Mouse (Mus musculus) left cerebral cortex, adult 2 months (tissue): ENCODE results near the gene Col4a4. TPM values are rescaled to one million over a fixed set of nuclear protein-coding genes. Genes with fewer than 3 reads are reported as not detected.

ENCODE experiments used
- DNase-seq, 2 experiments: peaks; one replicate each; pipeline ENCODE4 v3.0.0; 2021 to 2022; ENCODE audit warnings: low spot score in 2 of 2, mixed read lengths in 1 of 2; ENCODE audit errors: extremely low spot score in 1 of 2
- H3K27ac ChIP-seq: fragments of 200-600 bp; 2 replicates; pipeline ENCODE4 v1.8.1; 2022
- H3K4me3 ChIP-seq: fragments of 200-600 bp; 2 replicates; pipeline ENCODE4 v1.8.1; 2022
- CTCF ChIP-seq: fragments of 200-600 bp; IDR thresholded peaks from 2 replicates; pipeline ENCODE4 v1.8.1; 2022; ENCODE audit warnings: antibody characterized with exemption, mild to moderate bottlenecking, moderate library complexity
- intact Hi-C: fragments of 180-260 bp; cut with DNase I; formaldehyde crosslinking; loops from one replicate; pipeline ENCODE4 v1.15.1; 2025
- total RNA-seq, 2 experiments: library from RNA; stranded (reverse); gene quantifications; 2 replicates each; pipeline ENCODE4 v1.2.3; 2021

The Col4a4 gene
- total RNA-seq, 2 experiments from 2014 or later: 2.5 to 2.9 TPM

DNA sequence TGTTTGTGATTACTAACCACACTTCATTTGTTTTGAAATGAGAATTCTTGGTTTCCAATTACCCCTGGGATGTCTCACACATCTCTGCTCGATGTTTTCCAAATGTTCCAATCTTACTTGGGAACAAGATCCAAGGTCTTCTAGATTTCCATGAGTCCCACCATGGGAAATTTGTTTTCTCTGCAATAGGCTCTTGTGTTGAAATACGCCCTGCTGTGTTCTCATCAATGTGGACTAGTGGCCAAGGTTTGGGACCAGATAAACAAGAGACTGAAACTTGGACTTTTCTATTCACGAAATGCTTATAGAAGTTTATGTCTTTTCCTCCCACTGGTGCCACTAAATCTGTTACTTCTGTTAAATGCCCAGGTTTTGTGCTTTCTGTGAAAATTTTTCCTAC, 11.0 kb downstream of the Col4a4 start:
- TF ChIP-seq CTCF: no peak
- DNase-seq: no peak
- Histone ChIP-seq H3K4me3 (no peak overlapping the region), H3K27ac (no peak overlapping the region)
- intact Hi-C loops: no loop called here

DNA sequence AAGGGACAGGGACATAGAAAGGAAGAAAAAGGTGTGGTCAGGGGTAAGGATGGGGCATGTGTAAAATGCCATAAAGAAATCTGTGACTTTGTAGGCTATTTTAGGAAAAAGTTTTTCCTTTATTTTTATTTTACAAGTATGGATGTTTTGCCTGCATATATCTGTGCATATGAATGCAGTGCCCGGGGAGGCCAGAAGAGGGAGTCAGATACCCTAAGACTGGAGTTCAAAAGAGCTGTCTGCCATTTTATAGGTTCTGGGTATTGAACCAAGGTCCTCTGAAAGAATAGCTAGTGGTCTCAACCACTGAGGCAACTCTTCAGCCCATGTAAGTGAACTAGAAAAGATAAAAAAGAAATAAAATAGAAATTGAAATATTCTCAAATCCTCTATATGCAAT, 14.9 kb downstream of the Col4a4 start:
- intact Hi-C loops: no loop called here
- DNase-seq: no peak
- peak; percentile 47 for TF ChIP-seq CTCF
- no peak overlapping the region for H3K27ac ChIP-seq
- H3K4me3 ChIP-seq: no peak overlapping the region

DNA sequence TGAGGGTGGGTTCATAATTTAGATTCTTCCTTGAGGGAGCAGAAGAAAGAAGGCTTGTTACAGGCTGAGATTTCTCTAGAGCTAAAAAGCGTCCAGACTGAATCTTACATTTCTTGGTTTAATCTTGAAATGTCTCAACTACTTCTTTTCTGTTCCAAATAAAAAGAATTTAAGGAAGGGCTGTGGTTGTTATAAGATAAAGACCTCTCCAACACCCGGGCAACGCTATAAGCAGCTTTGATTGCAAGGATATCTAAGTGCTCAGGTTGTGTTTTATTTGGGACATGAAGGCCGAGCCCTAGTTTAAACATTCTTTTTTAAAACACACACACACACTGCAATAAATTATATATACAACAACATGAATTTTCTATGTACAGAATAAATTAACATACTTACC, 17.2 kb downstream of the Col4a4 start:
- no peak for TF ChIP-seq CTCF

DNA sequence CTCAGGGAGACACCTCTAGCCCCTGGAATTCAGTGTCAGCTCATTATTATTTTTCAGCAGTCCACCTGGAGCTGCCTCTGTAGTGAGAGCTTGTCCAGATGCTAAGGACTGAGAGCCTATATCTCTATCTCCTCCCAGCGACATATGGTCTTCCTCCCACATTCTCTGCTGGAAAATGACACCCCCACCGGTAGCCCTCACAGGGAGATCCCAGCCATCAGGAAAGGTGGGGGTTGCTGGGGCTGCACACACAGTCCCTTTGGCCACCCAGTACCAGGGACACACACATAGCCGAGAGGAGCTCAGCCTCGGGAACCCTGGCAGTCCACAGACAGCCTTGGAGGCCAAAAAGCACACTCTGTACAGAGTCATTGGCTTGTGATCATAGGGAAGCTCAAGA, 26.4 kb downstream of the Col4a4 start:
- intact Hi-C loops: no loop called here
- peak in 1 of 2 experiments; percentile 20 for DNase-seq
- no peak for TF ChIP-seq CTCF

More for the DNA sequence above, 17.2 kb downstream of the Col4a4 start:
- DNase-seq: no peak
- Histone ChIP-seq H3K4me3 (no peak overlapping the region), H3K27ac (no peak overlapping the region)
- intact Hi-C loops: no loop called here

DNA sequence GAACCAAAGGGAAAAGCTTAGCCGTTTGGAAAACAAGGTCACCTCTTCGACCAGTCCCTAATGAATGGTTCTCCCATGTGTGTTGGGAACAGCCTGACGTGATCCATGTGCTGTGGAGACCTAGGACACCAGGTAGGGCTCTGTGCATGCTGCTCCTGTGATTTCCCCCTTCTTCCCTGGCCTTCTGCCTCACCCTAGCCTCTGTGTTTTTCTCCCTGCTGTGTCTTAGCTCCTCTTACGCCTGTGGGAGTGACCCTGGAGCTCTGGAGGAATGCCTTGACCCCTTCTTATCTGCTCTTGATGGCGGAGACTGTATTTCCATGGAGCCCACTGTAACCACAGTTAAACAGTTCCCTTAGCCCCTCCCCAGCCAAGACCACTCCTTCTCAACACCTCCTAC, 31.8 kb downstream of the Col4a4 start:
- H3K4me3 ChIP-seq: no peak overlapping the region
- DNase-seq: no peak
- TF ChIP-seq CTCF: no peak
- no peak overlapping the region for H3K27ac ChIP-seq
- intact Hi-C loops: loop anchor here (5.0 to 10.0 kb wide), 2 partner anchors 87 to 430 kb away; no protein-coding TSS in a partner anchor

More for the DNA sequence above, 26.4 kb downstream of the Col4a4 start:
- H3K4me3 ChIP-seq: no peak overlapping the region
- no peak overlapping the region for H3K27ac ChIP-seq

DNA sequence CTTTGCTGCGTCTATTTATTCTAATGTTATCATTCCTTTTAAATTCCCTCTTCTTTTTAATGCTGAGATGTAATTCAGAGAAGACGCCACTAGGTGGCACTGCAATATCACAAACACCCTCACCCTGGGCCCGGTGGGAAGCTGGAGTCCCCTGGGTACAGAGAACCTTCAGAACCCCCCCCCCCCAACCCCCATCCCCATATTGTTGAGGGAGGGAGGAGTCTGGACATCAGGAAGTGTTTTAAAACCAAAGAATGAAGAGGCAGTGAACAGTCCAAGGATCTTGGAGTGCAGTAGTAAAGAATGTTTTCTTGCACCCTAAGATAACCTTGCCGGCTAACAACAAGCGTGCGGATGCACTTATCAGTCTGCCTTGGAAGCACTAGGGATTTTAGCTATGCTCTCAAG, 32.2 kb downstream of the Col4a4 start:
- no peak overlapping the region for H3K27ac ChIP-seq
- H3K4me3 ChIP-seq: no peak overlapping the region
- no peak for DNase-seq
- intact Hi-C loops: loop anchor here (10.0 kb wide), 1 partner anchor 430 kb away; no protein-coding TSS in a partner anchor
- TF ChIP-seq CTCF: peak; percentile 68

DNA sequence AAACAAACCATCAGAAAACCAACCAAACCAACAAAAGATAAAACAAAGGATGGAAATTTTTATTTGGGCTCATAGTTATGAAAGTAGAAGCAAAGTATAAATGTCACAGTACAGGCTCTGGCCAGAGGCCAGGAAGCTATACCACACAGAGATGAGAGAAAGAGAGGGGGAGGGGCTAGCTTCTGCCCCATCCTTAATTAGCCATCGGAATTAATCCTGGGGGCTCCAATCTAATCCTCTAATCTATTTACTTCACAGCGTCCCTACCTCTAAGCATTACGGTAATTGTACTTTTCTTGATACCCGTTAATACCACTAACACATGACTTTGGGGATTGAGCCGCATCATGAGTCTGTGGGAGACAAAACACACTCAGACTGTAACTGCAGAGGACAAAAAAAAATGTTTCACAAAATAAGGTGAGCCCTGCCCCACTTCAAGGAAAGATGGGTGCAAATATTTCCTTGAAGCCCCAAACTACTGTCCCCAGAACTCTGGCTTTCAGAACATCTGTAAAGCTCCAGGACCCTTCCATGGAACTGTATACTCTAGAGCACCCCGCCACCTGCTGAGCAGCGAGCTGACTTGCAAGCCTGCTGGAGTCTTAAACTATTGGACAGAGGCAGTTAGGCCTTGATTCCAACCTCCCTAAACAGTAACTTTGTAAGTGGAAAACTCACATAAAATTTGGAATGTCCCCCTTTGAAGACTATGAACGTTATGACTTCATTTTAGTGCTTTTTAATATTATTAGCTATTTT, 41.3 kb downstream of the Col4a4 start:
- Histone ChIP-seq H3K27ac (no peak overlapping the region), H3K4me3 (no peak overlapping the region)
- TF ChIP-seq CTCF: no peak
- no peak for DNase-seq
- intact Hi-C loops: no loop called here

DNA sequence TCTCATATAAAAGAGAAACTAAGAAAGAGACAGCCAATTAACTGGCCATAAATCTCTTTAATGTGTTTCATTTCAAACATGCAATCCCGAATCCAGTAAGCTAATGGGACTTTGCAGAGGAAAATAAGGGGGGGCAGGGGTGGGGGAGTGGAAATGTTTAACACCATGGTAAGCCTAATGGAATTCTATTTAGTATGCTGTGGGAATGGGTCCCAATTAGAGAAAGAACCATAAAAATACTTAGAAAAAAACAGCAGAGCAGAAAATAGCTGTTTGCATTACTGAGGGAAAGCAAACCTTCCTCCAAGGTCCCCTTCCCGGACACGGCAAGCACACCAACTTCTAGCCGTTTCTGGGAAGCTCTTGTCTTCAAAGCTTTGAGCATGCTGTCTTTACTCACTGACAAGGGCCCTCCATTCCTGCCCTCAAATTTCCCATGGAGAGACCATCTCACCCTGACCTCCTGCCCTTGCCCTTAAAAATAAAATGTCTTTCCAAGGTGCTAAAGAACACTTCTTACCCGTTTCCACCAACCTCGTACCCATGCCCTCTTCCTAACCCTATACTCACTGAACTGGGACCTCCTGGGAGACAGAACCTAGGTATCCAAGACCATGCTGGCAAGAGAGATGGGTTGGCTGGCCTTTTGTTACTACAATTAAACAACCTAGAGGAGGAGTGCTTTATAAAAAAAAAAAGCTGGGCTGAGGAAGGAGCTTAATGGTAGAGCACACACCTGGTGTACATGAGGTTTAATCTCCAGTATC, 42.0 kb downstream of the Col4a4 start:
- intact Hi-C loops: no loop called here
- no peak for TF ChIP-seq CTCF
- no peak overlapping the region for H3K27ac ChIP-seq
- no peak overlapping the region for H3K4me3 ChIP-seq
- DNase-seq: no peak

DNA sequence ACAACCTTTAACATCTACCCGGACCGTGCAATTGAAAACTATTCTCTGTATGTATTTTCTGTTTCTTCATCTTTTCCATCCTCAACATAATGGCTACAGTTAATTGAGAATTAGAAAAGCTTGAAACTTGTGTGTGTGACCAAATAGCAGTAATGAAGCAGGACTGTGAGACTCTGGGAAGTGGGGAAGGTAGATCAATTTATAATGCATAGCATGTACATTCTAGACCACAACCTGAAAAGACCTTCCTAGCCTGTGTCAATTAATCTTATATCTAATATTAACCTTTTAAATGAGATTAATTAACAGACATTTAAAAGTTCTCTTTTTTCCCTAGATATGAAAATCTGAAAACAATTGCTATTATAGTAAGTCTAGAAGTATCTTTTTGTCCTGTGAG, 42.7 kb downstream of the Col4a4 start:
- DNase-seq: no peak
- Histone ChIP-seq H3K27ac (no peak overlapping the region), H3K4me3 (no peak overlapping the region)
- intact Hi-C loops: no loop called here
- TF ChIP-seq CTCF: no peak

DNA sequence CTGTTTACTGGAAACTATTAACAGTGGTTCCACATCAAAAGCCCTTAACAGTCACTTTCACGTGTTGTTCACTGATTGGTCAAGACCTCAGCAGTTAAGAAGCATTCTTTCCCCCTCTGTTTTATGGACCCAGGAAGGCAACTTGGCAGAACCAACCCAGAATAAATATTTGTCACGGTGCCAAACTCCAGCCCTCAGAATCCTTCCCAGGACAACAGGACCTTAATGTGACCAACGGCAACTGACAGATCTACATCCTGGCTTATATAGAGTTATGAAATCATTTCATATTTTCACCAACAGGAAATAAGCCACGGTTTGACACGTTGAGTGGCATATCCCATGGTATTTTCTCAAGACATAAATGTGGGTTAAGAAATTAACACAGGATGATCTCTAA, 46.6 kb downstream of the Col4a4 start:
- H3K4me3 ChIP-seq: no peak overlapping the region
- intact Hi-C loops: no loop called here
- no peak for DNase-seq
- no peak overlapping the region for H3K27ac ChIP-seq
- no peak for TF ChIP-seq CTCF

DNA sequence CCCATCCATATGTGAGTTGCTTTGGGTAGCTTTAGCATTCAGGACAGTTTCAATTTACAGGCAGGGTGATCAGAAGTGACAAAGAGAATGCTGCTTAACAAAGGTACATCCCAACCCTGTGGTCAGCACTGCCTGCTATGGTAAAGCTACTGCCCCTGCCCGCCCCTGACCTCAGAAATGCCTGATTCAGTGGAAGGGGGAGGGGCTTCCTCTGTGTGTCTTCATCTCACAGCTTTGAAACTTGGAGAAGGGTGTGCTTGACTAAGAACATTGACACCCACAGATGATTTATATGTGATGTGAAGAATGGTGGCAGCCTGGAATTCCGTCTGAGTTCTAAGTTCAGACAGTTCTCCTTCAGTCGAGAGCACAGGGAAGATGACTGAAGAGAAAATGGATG, 48.8 kb downstream of the Col4a4 start:
- no peak for TF ChIP-seq CTCF
- intact Hi-C loops: no loop called here
- no peak overlapping the region for H3K27ac ChIP-seq
- no peak overlapping the region for H3K4me3 ChIP-seq
- DNase-seq: no peak

DNA sequence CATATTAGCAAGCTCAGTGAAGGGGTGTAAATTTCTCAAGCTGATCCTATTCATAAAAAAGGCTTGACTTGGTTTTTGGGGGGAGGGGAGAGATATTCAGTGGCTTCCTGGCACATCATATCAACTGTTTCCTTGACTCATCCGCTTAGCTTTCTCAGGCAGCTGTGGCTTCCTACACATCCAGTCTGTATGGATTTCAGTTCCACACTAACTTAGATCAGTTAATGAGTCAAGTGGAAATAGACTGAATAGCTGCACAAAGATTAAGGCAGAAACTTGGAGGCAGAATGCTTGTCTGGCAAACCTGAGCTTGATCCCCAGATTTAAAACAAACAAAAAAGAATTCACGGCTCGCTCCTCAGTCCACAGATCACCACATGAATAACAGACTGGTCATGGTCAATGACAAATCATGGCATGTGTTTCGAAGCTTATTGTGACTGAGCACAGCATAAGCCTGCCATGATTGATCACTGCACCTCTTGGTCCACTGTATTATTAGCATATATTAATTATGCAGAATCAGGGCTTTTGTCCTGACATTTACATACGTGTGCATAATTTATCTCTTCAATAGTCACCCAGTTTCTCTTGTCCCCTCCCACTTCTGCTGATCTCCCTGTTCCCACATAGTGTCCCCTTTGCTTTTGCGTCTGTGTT, 50.0 kb downstream of the Col4a4 start:
- Histone ChIP-seq H3K4me3 (no peak overlapping the region), H3K27ac (no peak overlapping the region)
- no peak for TF ChIP-seq CTCF
- intact Hi-C loops: no loop called here
- DNase-seq: no peak
